Mouse (Mus musculus): ENCODE data around the gene Sox6. TPM values are rescaled to one million over a fixed set of nuclear protein-coding genes. Genes with fewer than 3 reads are reported as not detected.

Gene Sox6
- polyA plus RNA-seq, 1 experiment from 2014 or later, result 25.5 TPM

DNA sequence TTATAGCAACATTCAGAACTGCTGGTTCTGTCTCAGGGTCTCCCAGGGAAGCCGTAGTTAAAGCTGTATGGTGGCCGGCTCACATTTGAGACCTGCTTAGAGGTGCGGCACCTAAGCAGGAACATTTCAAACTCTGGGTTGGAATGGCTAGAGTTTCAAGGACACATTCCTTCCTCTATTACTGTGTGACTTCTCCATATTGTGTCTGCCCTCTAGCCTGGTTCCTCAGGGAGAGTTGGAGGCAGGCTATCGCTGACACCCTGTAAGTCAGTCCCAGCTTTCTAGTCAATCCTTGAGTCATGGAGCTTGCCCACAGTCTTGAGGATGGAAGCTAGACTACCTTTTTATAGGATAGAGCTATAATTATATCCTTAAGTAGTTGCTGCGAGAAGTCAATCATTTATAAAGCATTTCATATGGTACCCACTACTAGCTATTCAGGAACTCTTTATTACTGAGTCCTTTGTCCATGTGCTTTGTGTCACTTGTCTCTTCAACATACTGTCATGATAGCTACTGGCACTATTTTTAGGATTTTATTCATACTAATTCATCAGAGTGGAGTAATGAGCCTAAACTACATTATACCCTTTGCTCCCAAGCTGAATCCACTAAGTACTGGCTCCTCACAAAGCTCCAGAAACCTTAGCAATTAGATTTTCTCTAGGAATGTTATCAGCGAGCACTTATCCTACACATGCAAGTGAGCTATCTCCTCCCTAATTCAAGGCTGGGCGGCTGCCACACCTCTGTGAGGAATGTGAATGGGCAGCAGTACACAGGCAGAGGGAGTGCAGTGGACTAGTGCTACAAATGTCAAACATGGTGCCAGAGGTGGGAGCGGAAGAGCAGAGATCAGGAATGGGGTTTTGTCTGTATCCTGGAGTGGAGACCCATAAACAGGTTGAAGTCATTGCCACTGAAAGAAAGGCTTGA is 254.3 kb downstream of the Sox6 start:
- no peak overlapping the region for H3K27ac ChIP-seq (replicated peaks)
- 90% methylated on average over 8 of the region's 8 CpGs for WGBS
- no peaks in the 10 kb centered on the region for H3K27me3 ChIP-seq (replicated peaks; ENCODE audit: low read depth, poor library complexity, severe bottlenecking)
- no peaks in the 10 kb centered on the region for H3K36me3 ChIP-seq (replicated peaks)
- no peak overlapping the region for H3K4me3 ChIP-seq
- H3K4me1 ChIP-seq, result no peaks in the 10 kb centered on the region
- peaks cover 4% of the 10 kb centered on the region; the same call in 1 of the 2 replicates for H3K9me3 ChIP-seq
- no peak for DNase-seq (ENCODE audit: low spot score)

DNA sequence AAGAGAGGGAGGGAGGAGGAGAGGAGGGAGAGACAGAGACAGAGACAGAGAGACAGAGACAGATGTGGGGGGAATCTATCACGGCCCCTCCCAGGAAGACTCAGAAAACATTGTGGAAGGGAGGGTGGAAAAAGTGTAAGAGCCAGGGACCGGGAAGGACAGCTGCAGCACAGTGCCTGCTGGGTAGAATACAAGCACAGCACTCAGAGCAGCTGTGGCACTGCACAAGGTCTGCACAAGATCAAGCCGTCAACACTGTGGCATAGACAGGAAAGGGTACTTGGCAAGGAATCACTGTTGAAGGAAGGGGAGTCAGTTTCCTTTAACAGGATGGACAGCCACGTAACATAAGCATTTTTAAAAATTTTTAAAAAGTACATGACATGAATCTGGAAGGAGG is 258.4 kb downstream of the Sox6 start:
- Histone ChIP-seq H3K36me3 (replicated peaks) (no peaks in the 10 kb centered on the region), H3K4me1 (0 out of 2 replicates have a peak, but pooled peaks cover 8% of the 10 kb centered on the region), H3K9me3 (peaks cover 4% of the 10 kb centered on the region; the same call in 1 of the 2 replicates), H3K27me3 (replicated peaks; ENCODE audit: low read depth, poor library complexity, severe bottlenecking) (no peaks in the 10 kb centered on the region), H3K27ac (replicated peaks) (no peak overlapping the region), H3K4me3 (no peak overlapping the region)
- WGBS, result 91% methylated on average over 4 of the region's 4 CpGs
- DNase-seq (ENCODE audit: low spot score), result no peak

DNA sequence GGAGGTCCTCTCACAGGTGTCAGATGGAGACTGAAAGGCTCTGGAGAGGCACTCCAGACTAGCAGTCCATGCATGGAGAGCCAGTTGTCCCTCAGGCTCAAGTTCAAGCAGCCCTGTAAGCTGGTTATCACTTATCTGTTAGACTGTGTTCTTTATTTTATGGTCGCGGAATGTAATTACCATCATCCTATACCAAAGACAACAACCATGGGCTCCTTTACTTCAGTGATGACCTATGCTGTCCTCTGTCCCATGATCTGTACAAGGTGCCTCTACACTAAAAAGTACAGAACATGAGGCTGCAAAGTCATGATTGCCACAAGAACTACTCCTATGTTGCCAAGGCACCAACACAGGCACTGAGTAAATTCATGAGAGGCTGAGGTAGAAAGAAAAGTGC is 259.1 kb downstream of the Sox6 start:
- H3K27me3 ChIP-seq (replicated peaks; ENCODE audit: low read depth, poor library complexity, severe bottlenecking), result no peaks in the 10 kb centered on the region
- 91% methylated on average over 2 of the region's 2 CpGs for WGBS
- no peak overlapping the region for H3K4me3 ChIP-seq

DNA sequence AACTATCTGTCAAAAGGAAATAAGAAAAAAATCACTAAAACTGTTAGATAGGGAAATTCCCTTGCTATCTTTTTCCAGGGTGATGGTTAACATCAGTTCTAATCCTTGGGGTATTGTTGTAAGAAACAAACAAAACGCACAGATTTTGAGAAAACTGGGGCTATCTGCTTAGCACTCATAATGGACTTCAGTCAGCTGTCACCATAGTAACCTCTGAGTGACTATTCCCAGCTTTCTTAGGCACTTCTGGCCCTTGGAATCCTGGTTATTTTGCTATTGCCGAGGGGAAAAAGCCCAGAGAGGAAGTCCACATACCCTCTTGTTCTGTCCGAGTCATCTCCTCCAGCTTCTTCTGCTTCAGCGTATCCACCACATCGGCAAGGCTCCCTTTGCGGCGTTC is 261.9 kb downstream of the Sox6 start:
- no peak overlapping the region for H3K27ac ChIP-seq (replicated peaks)
- DNase-seq (ENCODE audit: low spot score), result no peak
- no peak overlapping the region for H3K4me3 ChIP-seq
- no peaks in the 10 kb centered on the region for H3K27me3 ChIP-seq (replicated peaks; ENCODE audit: low read depth, poor library complexity, severe bottlenecking)
- H3K36me3 ChIP-seq (replicated peaks), result no peaks in the 10 kb centered on the region
- 0 out of 2 replicates have a peak, but pooled peaks cover 8% of the 10 kb centered on the region for H3K4me1 ChIP-seq
- H3K9me3 ChIP-seq, result peaks cover 4% of the 10 kb centered on the region; the same call in 1 of the 2 replicates
- WGBS, result 68% methylated on average over 7 of the region's 7 CpGs

More for the DNA sequence above, 259.1 kb downstream of the Sox6 start:
- Histone ChIP-seq H3K4me1 (0 out of 2 replicates have a peak, but pooled peaks cover 8% of the 10 kb centered on the region), H3K9me3 (peaks cover 4% of the 10 kb centered on the region; the same call in 1 of the 2 replicates), H3K36me3 (replicated peaks) (no peaks in the 10 kb centered on the region), H3K27ac (replicated peaks) (no peak overlapping the region)
- no peak for DNase-seq (ENCODE audit: low spot score)

DNA sequence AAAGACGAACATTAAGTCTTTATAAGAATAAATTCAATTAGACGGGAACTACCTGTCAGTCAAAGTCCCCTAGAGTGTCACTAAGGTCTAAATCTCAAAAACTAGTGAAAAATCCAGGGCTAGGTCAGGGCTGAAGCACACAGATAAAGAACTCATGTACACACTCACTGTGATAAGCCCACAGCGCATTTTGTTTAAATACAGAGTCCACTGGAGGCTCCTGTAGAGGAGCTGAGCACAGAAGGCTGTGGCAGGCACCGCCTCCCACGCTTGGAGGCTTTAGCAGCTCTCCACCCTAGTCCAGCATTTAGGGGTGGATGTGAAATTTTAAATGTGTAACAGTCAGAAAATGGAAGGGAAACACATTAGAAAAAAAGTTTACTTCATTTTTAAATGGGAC is 262.3 kb downstream of the Sox6 start:
- no peaks in the 10 kb centered on the region for H3K36me3 ChIP-seq (replicated peaks)
- peaks cover 4% of the 10 kb centered on the region; the same call in 1 of the 2 replicates for H3K9me3 ChIP-seq
- no peak for DNase-seq (ENCODE audit: low spot score)
- H3K4me3 ChIP-seq, result no peak overlapping the region
- H3K27ac ChIP-seq (replicated peaks), result no peak overlapping the region
- 82% methylated on average over 5 of the region's 5 CpGs for WGBS
- 0 out of 2 replicates have a peak, but pooled peaks cover 8% of the 10 kb centered on the region for H3K4me1 ChIP-seq
- H3K27me3 ChIP-seq (replicated peaks; ENCODE audit: low read depth, poor library complexity, severe bottlenecking), result no peaks in the 10 kb centered on the region

DNA sequence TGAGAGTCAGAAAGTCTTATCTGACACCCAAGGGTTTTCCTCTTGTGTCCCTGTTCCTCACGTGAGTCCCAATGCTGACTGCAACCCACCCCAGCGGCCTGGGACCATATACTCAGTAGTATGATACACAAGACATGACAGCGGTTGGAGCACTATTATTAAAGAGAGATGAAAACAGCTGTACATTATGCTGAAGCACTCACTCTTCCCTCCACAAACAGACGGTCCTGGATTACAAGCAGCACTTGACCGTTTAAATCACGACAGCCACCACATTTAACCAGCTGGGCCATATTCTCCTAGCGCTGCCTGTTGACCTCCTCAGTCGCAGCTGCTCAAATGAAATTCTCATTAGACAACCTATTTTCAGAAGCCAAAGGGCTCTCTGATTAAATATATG is 272.3 kb downstream of the Sox6 start:
- H3K36me3 ChIP-seq (replicated peaks), result no peaks in the 10 kb centered on the region
- 89% methylated on average over 8 of the region's 8 CpGs for WGBS
- DNase-seq (ENCODE audit: low spot score), result no peak
- H3K4me3 ChIP-seq, result no peak overlapping the region
- H3K9me3 ChIP-seq, result no peaks in the 10 kb centered on the region
- no peaks in the 10 kb centered on the region for H3K27me3 ChIP-seq (replicated peaks; ENCODE audit: low read depth, poor library complexity, severe bottlenecking)
- no peak overlapping the region for H3K27ac ChIP-seq (replicated peaks)
- H3K4me1 ChIP-seq, result no peaks in the 10 kb centered on the region

DNA sequence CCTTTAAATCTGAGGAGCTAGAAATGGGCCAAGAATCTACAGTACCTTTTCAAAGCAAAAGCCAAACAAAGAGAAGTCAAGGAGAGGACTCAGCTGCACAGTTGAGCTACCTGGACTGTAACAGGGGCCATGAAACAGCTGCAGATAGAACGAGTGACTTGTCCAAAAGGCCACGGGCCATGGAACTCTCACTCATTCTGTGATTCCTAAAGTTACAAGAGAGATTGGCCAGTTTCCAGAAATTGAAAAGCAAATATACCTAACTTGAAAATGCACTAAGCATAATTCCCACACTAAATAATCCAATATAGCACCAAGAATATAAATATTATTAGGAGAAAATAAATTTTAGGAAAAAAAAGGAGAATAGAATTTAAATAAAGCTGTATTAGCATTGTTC is 274.7 kb downstream of the Sox6 start:
- no peaks in the 10 kb centered on the region for H3K36me3 ChIP-seq (replicated peaks)
- H3K27me3 ChIP-seq (replicated peaks; ENCODE audit: low read depth, poor library complexity, severe bottlenecking), result no peaks in the 10 kb centered on the region
- DNase-seq (ENCODE audit: low spot score), result no peak
- H3K9me3 ChIP-seq, result no peaks in the 10 kb centered on the region
- no peak overlapping the region for H3K4me3 ChIP-seq
- no peak overlapping the region for H3K27ac ChIP-seq (replicated peaks)
- H3K4me1 ChIP-seq, result no peaks in the 10 kb centered on the region
- WGBS, result 71% methylated on average over 2 of the region's 2 CpGs

DNA sequence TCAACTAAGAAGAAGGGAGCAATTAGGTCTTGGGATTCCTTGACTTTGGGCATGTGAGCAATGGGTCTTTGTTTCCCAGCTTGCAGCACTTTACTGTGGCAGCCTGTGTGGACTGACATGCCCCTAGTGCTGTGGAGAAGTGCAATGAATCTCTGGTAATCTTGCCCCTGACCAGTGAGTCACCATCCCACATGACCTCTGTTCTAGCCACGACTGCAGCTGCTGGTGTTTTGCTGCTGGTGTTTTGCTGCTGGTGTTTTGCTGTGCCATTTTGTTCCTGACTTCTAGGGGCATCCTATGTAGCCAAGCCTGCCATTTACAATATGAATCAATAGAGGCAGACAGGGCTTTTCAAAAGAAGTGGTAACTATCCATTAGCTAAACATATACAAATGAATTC is 280.4 kb downstream of the Sox6 start:
- no peaks in the 10 kb centered on the region for H3K27me3 ChIP-seq (replicated peaks; ENCODE audit: low read depth, poor library complexity, severe bottlenecking)
- no peak overlapping the region for H3K27ac ChIP-seq (replicated peaks)
- 34% methylated on average over 1 of the region's 1 CpGs for WGBS
- no peaks in the 10 kb centered on the region for H3K36me3 ChIP-seq (replicated peaks)
- H3K4me1 ChIP-seq, result no peaks in the 10 kb centered on the region
- no peaks in the 10 kb centered on the region for H3K9me3 ChIP-seq
- no peak for DNase-seq (ENCODE audit: low spot score)
- no peak overlapping the region for H3K4me3 ChIP-seq

DNA sequence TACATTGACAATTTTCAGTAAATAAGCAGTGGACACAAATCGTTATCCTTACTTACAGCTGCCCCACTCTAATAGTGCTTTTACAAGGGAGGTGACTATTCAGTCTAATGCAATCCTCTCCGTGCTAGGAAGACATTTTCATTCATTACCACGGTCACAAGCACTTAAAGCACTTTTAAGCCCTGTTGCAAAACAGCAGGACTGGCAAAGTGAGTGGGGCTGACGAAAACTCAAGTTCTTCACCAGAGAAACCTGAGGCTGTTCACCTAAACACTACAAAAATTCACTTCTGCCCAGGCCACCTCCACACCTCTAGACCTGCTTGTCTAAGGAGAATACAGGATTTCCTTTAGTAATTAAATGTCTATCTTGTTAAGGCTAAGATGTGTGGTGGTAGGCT is 283.3 kb downstream of the Sox6 start:
- DNase-seq (ENCODE audit: low spot score), result no peak
- peaks cover 24% of the 10 kb centered on the region for H3K4me1 ChIP-seq
- no peaks in the 10 kb centered on the region for H3K9me3 ChIP-seq
- WGBS, result 67% methylated on average over 4 of the region's 4 CpGs
- no peaks in the 10 kb centered on the region for H3K36me3 ChIP-seq (replicated peaks)
- H3K27ac ChIP-seq (replicated peaks), result no peak overlapping the region
- no peaks in the 10 kb centered on the region for H3K27me3 ChIP-seq (replicated peaks; ENCODE audit: low read depth, poor library complexity, severe bottlenecking)
- H3K4me3 ChIP-seq, result no peak overlapping the region

DNA sequence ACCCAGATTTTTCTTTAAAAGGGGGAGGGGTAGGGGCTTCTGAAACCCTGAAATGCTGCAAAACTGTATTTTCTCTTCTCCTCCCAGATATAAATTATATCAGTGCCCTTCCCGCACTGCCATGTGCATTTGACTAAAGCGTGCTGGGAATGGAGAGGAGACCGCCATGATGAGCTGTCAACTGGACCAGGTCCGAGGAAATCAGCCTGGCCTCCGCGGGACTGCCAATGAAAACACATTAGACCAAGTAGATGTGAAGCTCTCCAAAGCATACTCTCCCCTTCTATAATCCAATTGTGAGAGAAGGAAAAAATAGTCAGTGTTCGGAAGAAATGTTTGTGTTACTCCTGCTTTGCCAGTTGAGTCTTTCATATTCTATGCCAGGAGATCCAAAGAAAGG is 284.4 kb downstream of the Sox6 start:
- 87% methylated on average over 7 of the region's 7 CpGs for WGBS
- Histone ChIP-seq H3K9me3 (no peaks in the 10 kb centered on the region), H3K4me3 (no peak overlapping the region), H3K36me3 (replicated peaks) (no peaks in the 10 kb centered on the region), H3K27me3 (replicated peaks; ENCODE audit: low read depth, poor library complexity, severe bottlenecking) (no peaks in the 10 kb centered on the region), H3K4me1 (peaks cover 27% of the 10 kb centered on the region), H3K27ac (replicated peaks) (no peak overlapping the region)
- no peak for DNase-seq (ENCODE audit: low spot score)

DNA sequence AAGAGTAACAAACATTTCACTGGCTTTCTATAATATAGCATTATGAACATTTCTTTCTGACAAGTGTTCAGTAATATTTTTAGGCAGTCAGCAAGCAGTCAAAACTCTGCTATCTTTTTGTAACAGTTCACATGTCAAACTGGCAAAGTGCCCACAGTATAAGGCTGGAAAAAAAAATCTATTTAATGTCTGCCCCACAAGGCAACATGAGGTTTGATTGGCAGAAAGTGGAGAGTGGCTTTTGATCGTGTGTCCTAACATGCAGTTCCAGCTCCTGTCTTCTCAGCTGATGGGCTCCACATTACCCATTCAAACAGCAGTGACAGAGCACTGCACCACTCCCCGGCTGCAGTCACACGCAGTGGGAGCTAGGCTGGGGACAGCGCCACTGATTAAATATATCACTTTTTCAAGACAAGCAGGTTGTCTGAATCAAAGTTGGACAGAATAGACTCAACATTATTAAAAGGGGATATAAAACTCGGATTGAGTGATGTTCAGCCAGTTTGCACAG is 286.4 kb downstream of the Sox6 start:
- no peak for DNase-seq (ENCODE audit: low spot score)
- no peaks in the 10 kb centered on the region for H3K36me3 ChIP-seq (replicated peaks)
- WGBS, result 43% methylated on average over 5 of the region's 5 CpGs
- H3K9me3 ChIP-seq, result no peaks in the 10 kb centered on the region
- peaks cover 27% of the 10 kb centered on the region for H3K4me1 ChIP-seq
- no peaks in the 10 kb centered on the region for H3K27me3 ChIP-seq (replicated peaks; ENCODE audit: low read depth, poor library complexity, severe bottlenecking)
- no peak overlapping the region for H3K27ac ChIP-seq (replicated peaks)
- no peak overlapping the region for H3K4me3 ChIP-seq

DNA sequence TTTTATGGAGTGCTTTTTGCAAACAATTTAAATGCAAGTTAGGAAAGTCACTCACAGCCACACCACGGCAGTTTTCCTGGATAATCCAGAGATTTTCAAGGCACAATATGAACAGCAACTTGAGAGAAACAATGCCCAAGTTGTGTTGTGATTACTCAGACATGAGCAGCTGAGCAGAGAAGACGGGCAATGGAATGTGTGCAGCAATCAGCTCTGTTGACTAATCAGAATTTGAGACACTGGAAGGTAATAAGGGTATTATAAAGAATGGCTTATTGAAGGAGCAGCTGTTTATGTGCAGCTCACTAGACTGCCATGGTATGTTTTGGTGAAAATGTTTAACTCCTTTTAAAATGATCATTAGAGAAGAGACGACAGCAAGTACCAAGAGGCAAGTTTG is 287.5 kb downstream of the Sox6 start:
- no peaks in the 10 kb centered on the region for H3K27me3 ChIP-seq (replicated peaks; ENCODE audit: low read depth, poor library complexity, severe bottlenecking)
- no peak for DNase-seq (ENCODE audit: low spot score)
- no peaks in the 10 kb centered on the region for H3K9me3 ChIP-seq
- H3K4me1 ChIP-seq, result peaks cover 27% of the 10 kb centered on the region
- H3K27ac ChIP-seq (replicated peaks), result no peak overlapping the region; the same call in 1 of the 2 replicates
- H3K36me3 ChIP-seq (replicated peaks), result no peaks in the 10 kb centered on the region
- H3K4me3 ChIP-seq, result no peak overlapping the region
- 22% methylated on average over 3 of the region's 3 CpGs for WGBS
